Mouse (Mus musculus): Measurements from ENCODE around the gene Echdc3.

- TF ChIP-seq CTCF (IDR thresholded peaks at IDR 0.05; ENCODE audit: extremely low read depth, insufficient read depth, low read length) = no peak
- no peak for TF ChIP-seq POLR2A (IDR thresholded peaks at IDR 0.05; ENCODE audit: extremely low read depth, insufficient read depth, low read length)
Observed at GRCm38 (mm10) chr2:6239333-6239732, 26.5 kb upstream of the Echdc3 start.

Measured in cortical plate, adult 2 months (tissue).